Mouse (Mus musculus): ENCODE results near the gene Alcam.

Gene Alcam

GRCm38 (mm10) chr16:52363944-52364511 is 89.8 kb downstream of the Alcam start:
- no peak for DNase-seq

- no peak for DNase-seq
Measured at GRCm38 (mm10) chr16:52343467-52344033, 110.3 kb downstream of the Alcam start.

- DNase-seq, result no peak
Measured at GRCm38 (mm10) chr16:52342694-52343466, 111.0 kb downstream of the Alcam start.

GRCm38 (mm10) chr16:52334084-52334483 is 119.8 kb downstream of the Alcam start:
- DNase-seq, result no peak

GRCm38 (mm10) chr16:52333631-52334030 is 120.2 kb downstream of the Alcam start:
- DNase-seq, result no peak

- no peak for DNase-seq
Measured at GRCm38 (mm10) chr16:52331341-52331830, 122.5 kb downstream of the Alcam start.

- DNase-seq, result no peak
Measured at GRCm38 (mm10) chr16:52329420-52329819, 124.5 kb downstream of the Alcam start.

GRCm38 (mm10) chr16:52319229-52319628 is 134.6 kb downstream of the Alcam start:
- no peak for DNase-seq

- peak; percentile 62 for DNase-seq
Measured at GRCm38 (mm10) chr16:52311073-52311472, 142.8 kb downstream of the Alcam start.

GRCm38 (mm10) chr16:52307016-52307415 is 146.9 kb downstream of the Alcam start:
- DNase-seq, result no peak

- DNase-seq, result no peak
Measured at GRCm38 (mm10) chr16:52303532-52303902, 150.4 kb downstream of the Alcam start.

GRCm38 (mm10) chr16:52302790-52303531 is 150.9 kb downstream of the Alcam start:
- no peak for DNase-seq

- no peak for DNase-seq
Measured at GRCm38 (mm10) chr16:52301730-52302129, 152.1 kb downstream of the Alcam start.

- DNase-seq, result no peak
Measured at GRCm38 (mm10) chr16:52296376-52296775, 157.5 kb downstream of the Alcam start.

- DNase-seq, result no peak
Measured at GRCm38 (mm10) chr16:52295535-52295934, 158.3 kb downstream of the Alcam start.

- DNase-seq, result no peak
Measured at GRCm38 (mm10) chr16:52292440-52293048, 161.3 kb downstream of the Alcam start.

- DNase-seq, result no peak
Measured at GRCm38 (mm10) chr16:52280186-52280585, 173.7 kb downstream of the Alcam start.

GRCm38 (mm10) chr16:52265066-52265465 is 188.8 kb downstream of the Alcam start:
- DNase-seq, result no peak

GRCm38 (mm10) chr16:52263751-52264150 is 190.1 kb downstream of the Alcam start:
- DNase-seq, result no peak

GRCm38 (mm10) chr16:52262582-52262981 is 191.3 kb downstream of the Alcam start:
- DNase-seq, result no peak

GRCm38 (mm10) chr16:52261755-52262154 is 192.1 kb downstream of the Alcam start:
- DNase-seq, result no peak

GRCm38 (mm10) chr16:52250935-52251334 is 202.9 kb downstream of the Alcam start:
- DNase-seq, result no peak

GRCm38 (mm10) chr16:52250196-52250595 is 203.7 kb downstream of the Alcam start:
- no peak for DNase-seq

Measured in thymus, postnatal 25 days (tissue).